Mouse (Mus musculus) cortical plate, adult 2 months (tissue): Measurements from ENCODE around the gene Lmf1.

ENCODE experiments used
- CTCF ChIP-seq: fragments of 200-500 bp; IDR thresholded peaks from 2 replicates; pipeline ENCODE4 v1.5.1; 2011; ENCODE audit warnings: mild to moderate bottlenecking, control low read depth, low read length; ENCODE audit not compliant: insufficient read depth; ENCODE audit errors: extremely low read depth
- POLR2A ChIP-seq: fragments of 200-500 bp; IDR thresholded peaks from 2 replicates; pipeline ENCODE4 v1.6.1; 2011; ENCODE audit warnings: mild to moderate bottlenecking, low read length, control low read depth; ENCODE audit not compliant: insufficient read depth; ENCODE audit errors: extremely low read depth

GRCm38 (mm10) chr17:25650726-25651125 lies 71.8 kb downstream of the Lmf1 start:
- TF ChIP-seq POLR2A (no peak), CTCF (0 out of 2 replicates have a peak, but pooled peaks have one; percentile 6)
